Mouse (Mus musculus): ENCODE measurements around the gene Stk24. TPM values are rescaled to one million over a fixed set of nuclear protein-coding genes. Genes with fewer than 3 reads are reported as not detected.

Gene Stk24
- polyA plus RNA-seq, 1 experiment from 2014 or later = 40.6 TPM

DNA sequence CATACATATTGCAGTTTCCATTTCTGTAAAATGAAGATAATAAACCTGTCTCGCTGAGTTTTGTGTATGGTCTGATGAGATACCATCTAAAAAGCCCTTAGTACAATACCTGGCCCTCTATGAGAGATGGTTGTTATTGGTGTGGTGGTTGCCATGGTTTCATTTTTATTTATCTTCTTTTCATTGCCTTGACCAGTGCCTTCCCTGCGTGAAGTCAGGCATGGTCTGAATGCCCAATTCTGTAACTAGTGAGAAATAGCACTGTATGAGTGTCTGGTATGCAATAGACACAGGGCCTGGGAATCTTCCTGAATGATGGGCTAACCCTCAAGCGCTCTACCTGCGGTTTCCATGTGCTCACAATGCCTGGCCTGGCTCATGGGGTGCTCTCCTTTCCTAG is 143.1 kb downstream of the Stk24 start:
- Histone ChIP-seq H3K36me3 (peaks cover 43% of the 10 kb centered on the region), H3K4me2 (no peak overlapping the region), H3K9ac (no peak overlapping the region), H3K27ac (no peak overlapping the region), H3K27me3 (no peaks in the 10 kb centered on the region), H3K9me3 (no peaks in the 10 kb centered on the region), H3K4me3 (no peak overlapping the region), H3K4me1 (0 out of 2 replicates have a peak, but pooled peaks cover 8% of the 10 kb centered on the region)
- 84% methylated on average over 4 of the region's 4 CpGs for WGBS
- no peak for ATAC-seq (ENCODE audit: borderline replicate concordance, extremely low read depth, low FRiP score, low TSS enrichment)

Other genes with a start within 250 kb of the Stk24 start
- gene Slc15a1, start 125.2 kb upstream of the Stk24 start, polyA plus RNA-seq (2015; fragmentation: Nextera tagmentation; extraction: Ambion mirVana) = 0.50 and 0.74 TPM in 2 replicates

All from lung, embryonic 15.5 days (tissue).